Mouse (Mus musculus) kidney, postnatal 0 days (tissue): ENCODE measurements around the gene Galk2. TPM values are rescaled to one million over a fixed set of nuclear protein-coding genes. Genes with fewer than 3 reads are reported as not detected.
A peak's percentile ranks its signal among the peaks of the same experiment; 100 is the strongest.

Experiments
- ATAC-seq: fragments of 200-750 bp; cut with Nextera tagmentation; replicated peaks from 2 replicates; pipeline ENCODE4 v1.8.0; 2017; ENCODE audit warnings: low read depth, moderate number of reproducible peaks, moderate TSS enrichment, moderate library complexity; ENCODE audit not compliant: low FRiP score
- DNase-seq: peaks from one replicate; pipeline ENCODE4 v3.0.0-alpha.2; 2016; ENCODE audit warnings: low spot score
- H3K27ac ChIP-seq: fragments of 300-500 bp; sonication (generic); 2 replicates; pipeline ENCODE4 v1.5.1; 2014; ENCODE audit warnings: mild to moderate bottlenecking
- H3K27me3 ChIP-seq: fragments of 300-500 bp; sonication (generic); 2 replicates; pipeline ENCODE4 v1.6.1; 2014; ENCODE audit warnings: low read length, mixed read lengths; ENCODE audit not compliant: insufficient read depth
- H3K36me3 ChIP-seq: fragments of 300-500 bp; sonication (generic); 2 replicates; pipeline ENCODE4 v1.6.1; 2014; ENCODE audit warnings: low read length, mixed read lengths; ENCODE audit not compliant: insufficient read depth
- H3K4me1 ChIP-seq: fragments of 300-500 bp; sonication (generic); replicated peaks from 2 replicates; pipeline ENCODE4 v1.6.1; 2014; ENCODE audit warnings: antibody characterized with exemption, low read length, mixed read lengths; ENCODE audit not compliant: insufficient read depth
- H3K4me2 ChIP-seq: fragments of 300-500 bp; sonication (generic); 2 replicates; pipeline ENCODE4 v1.6.1; 2014; ENCODE audit warnings: mild to moderate bottlenecking, low read length, moderate library complexity, mixed read lengths
- H3K4me3 ChIP-seq: fragments of 300-500 bp; sonication (generic); replicated peaks from 2 replicates; pipeline ENCODE4 v1.5.1; 2014; ENCODE audit warnings: low read depth, low read length
- H3K9ac ChIP-seq: fragments of 300-500 bp; sonication (generic); 2 replicates; pipeline ENCODE4 v1.6.1; 2014; ENCODE audit warnings: low read depth, low read length
- H3K9me3 ChIP-seq: fragments of 300-500 bp; sonication (generic); replicated peaks from 2 replicates; pipeline ENCODE4 v1.6.1; 2016; ENCODE audit warnings: low read length, inconsistent platforms, mixed read lengths
- CTCF ChIP-seq: IDR thresholded peaks from 2 replicates; pipeline ENCODE4 v1.5.1; 2016; ENCODE audit warnings: antibody characterized with exemption, low read depth, mild to moderate bottlenecking, moderate library complexity
- whole genome bisulfite sequencing: fragments of 180-500 bp; shearing (Covaris S2); extraction: QIAGEN DNeasy Blood & Tissue Kit; methylation state at CpG from one replicate; pipeline ENCODE4 v1.1.7; 2014; 5-methylcytosine and 5-hydroxymethylcytosine counted together
- polyA plus RNA-seq: library from polyadenylated mRNA; unstranded; fragments of >200 nt; fragmentation: Nextera tagmentation; extraction: Ambion mirVana; gene quantifications from 2 replicates; pipeline ENCODE4 v1.2.1, GENCODE M21; 2015

Gene Galk2
- polyA plus RNA-seq: 60.6 and 63.8 TPM in 2 replicates

GRCm38 (mm10) chr2:125858521-125859280 lies at the start of gene Galk2, which contains the start of gene Cops2:
Gene Galk2 (plus strand): TSS chr2:125859109.
Gene Cops2 (minus strand): TSS chr2:125859139.
- Histone ChIP-seq H3K4me3 (peak within 1 kb of the TSS; percentile 97), H3K27ac (peak within 1 kb of the TSS; percentile 83), H3K9me3 (no peaks in the 10 kb centered on the region), H3K9ac (peak within 1 kb of the TSS; percentile 95), H3K36me3 (no peaks in the 10 kb centered on the region), H3K27me3 (no peaks in the 10 kb centered on the region), H3K4me2 (peak within 1 kb of the TSS; percentile 86), H3K4me1 (no peaks in the 10 kb centered on the region)
- ATAC-seq (peak; percentile 99), DNase-seq (peak; percentile 99)
- TF ChIP-seq CTCF: no peak
- WGBS: under 1% methylated on average over 47 of the region's 54 CpGs

DNA sequence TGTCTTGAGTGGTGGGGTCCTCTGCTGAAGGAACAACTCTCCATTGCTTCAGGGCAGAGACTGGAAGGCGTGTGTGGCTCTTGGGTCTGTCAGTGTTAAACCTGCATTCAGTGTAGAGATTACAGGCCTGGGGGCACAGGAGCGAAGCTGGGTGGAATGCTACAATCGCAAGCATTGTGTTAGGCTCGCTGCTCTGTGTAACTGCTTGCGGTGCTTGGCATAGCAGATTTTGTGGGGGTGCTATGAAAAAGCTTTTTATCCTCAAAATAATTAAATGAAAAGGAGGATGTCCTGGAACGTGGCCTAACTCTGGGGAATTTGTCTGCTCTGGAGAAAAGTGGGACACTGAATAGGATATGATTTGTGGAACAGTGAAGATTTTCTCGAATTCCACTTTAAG lies 49.4 kb upstream of the Galk2 start:
- H3K27ac ChIP-seq: no peak overlapping the region
- H3K4me3 ChIP-seq: no peak overlapping the region
- H3K9ac ChIP-seq: no peak overlapping the region
- no peaks in the 10 kb centered on the region for H3K9me3 ChIP-seq
- WGBS: 82% methylated on average over 7 of the region's 7 CpGs
- ATAC-seq (no peak), DNase-seq (no peak)
- H3K4me2 ChIP-seq: no peak overlapping the region
- no peaks in the 10 kb centered on the region for H3K27me3 ChIP-seq
- no peaks in the 10 kb centered on the region for H3K4me1 ChIP-seq
- H3K36me3 ChIP-seq: no peaks in the 10 kb centered on the region
- no peak for TF ChIP-seq CTCF

GRCm38 (mm10) chr2:125811332-125811731 lies 47.6 kb upstream of the Galk2 start:
- Histone ChIP-seq H3K4me3 (no peak overlapping the region), H3K9ac (no peak overlapping the region), H3K27me3 (no peaks in the 10 kb centered on the region), H3K27ac (no peak overlapping the region), H3K9me3 (no peaks in the 10 kb centered on the region), H3K4me2 (no peak overlapping the region), H3K36me3 (no peaks in the 10 kb centered on the region), H3K4me1 (no peaks in the 10 kb centered on the region)
- DNase-seq (no peak), ATAC-seq (no peak)
- no peak for TF ChIP-seq CTCF
- whole genome bisulfite sequencing: 77% methylated on average over 2 of the region's 2 CpGs

- Histone ChIP-seq H3K36me3 (no peaks in the 10 kb centered on the region), H3K4me1 (no peaks in the 10 kb centered on the region), H3K9ac (no peak overlapping the region), H3K9me3 (no peaks in the 10 kb centered on the region), H3K27ac (no peak overlapping the region), H3K27me3 (no peaks in the 10 kb centered on the region), H3K4me2 (no peak overlapping the region), H3K4me3 (no peak overlapping the region)
- no peak for TF ChIP-seq CTCF
- ATAC-seq: no peak
- WGBS: 46% methylated on average over 9 of the region's 9 CpGs
- DNase-seq: peak; percentile 18
Observed at GRCm38 (mm10) chr2:125813972-125814595, 44.8 kb upstream of the Galk2 start.

GRCm38 (mm10) chr2:125820397-125820796 lies 38.5 kb upstream of the Galk2 start:
- WGBS: 79% methylated on average over 4 of the region's 4 CpGs
- Histone ChIP-seq H3K9me3 (no peaks in the 10 kb centered on the region), H3K27ac (no peak overlapping the region), H3K27me3 (no peaks in the 10 kb centered on the region), H3K9ac (no peak overlapping the region), H3K4me3 (no peak overlapping the region), H3K4me1 (no peaks in the 10 kb centered on the region), H3K4me2 (no peak overlapping the region), H3K36me3 (no peaks in the 10 kb centered on the region)
- DNase-seq (no peak), ATAC-seq (no peak)
- TF ChIP-seq CTCF: no peak

GRCm38 (mm10) chr2:125826201-125826600 lies 32.7 kb upstream of the Galk2 start:
- WGBS: 71% methylated on average over 4 of the region's 4 CpGs
- H3K4me1 ChIP-seq: no peaks in the 10 kb centered on the region
- TF ChIP-seq CTCF: no peak
- no peak overlapping the region for H3K9ac ChIP-seq
- H3K36me3 ChIP-seq: peaks cover 8% of the 10 kb centered on the region; the same call in 1 of the 2 replicates
- ATAC-seq (no peak), DNase-seq (no peak)
- no peaks in the 10 kb centered on the region for H3K27me3 ChIP-seq
- H3K4me3 ChIP-seq: no peak overlapping the region
- H3K27ac ChIP-seq: no peak overlapping the region
- no peak overlapping the region for H3K4me2 ChIP-seq
- H3K9me3 ChIP-seq: no peaks in the 10 kb centered on the region
